Mouse (Mus musculus) ES-E14 (cell line): ENCODE data around the gene Ppard. TPM values are rescaled to one million over a fixed set of nuclear protein-coding genes. Genes with fewer than 3 reads are reported as not detected.

Source experiments
- DNase-seq: peaks from one replicate; pipeline ENCODE4 v3.0.0-alpha.2; 2013; ENCODE audit warnings: low read depth, low spot score
- H3K27ac ChIP-seq: 2 replicates; pipeline ENCODE4 v1.5.1; 2012; ENCODE audit warnings: low read depth, mild to moderate bottlenecking, low read length, moderate library complexity, mixed read lengths; ENCODE audit not compliant: poor library complexity, insufficient read depth, severe bottlenecking
- H3K36me3 ChIP-seq: 2 replicates; pipeline ENCODE4 v1.6.1; 2012; ENCODE audit warnings: mild to moderate bottlenecking, low read length, moderate library complexity, mixed read lengths; ENCODE audit not compliant: control insufficient read depth, poor library complexity, insufficient read depth, severe bottlenecking
- H3K4me1 ChIP-seq, 2 experiments: fragments of 150-350 bp in 1 of 2; sonication (generic) in 1 of 2; 2 replicates each; pipeline ENCODE4 v1.6.1; 2012; ENCODE audit warnings: low read length in 2 of 2, mild to moderate bottlenecking in 1 of 2, mixed read lengths in 1 of 2; ENCODE audit not compliant: control insufficient read depth in 2 of 2, insufficient read depth in 2 of 2, poor library complexity in 1 of 2
- H3K4me3 ChIP-seq, 2 experiments: fragments of 150-350 bp in 1 of 2; sonication (generic) in 1 of 2; 2 replicates each; pipeline ENCODE4 v1.5.1; 2012; ENCODE audit warnings: low read length in 2 of 2, low read depth in 1 of 2, mild to moderate bottlenecking in 1 of 2, mixed read lengths in 1 of 2; ENCODE audit not compliant: insufficient read depth in 1 of 2, poor library complexity in 1 of 2, severe bottlenecking in 1 of 2
- H3K9ac ChIP-seq: 2 replicates; pipeline ENCODE4 v1.6.1; 2012; ENCODE audit warnings: low read depth, mild to moderate bottlenecking, low read length, mixed read lengths; ENCODE audit not compliant: poor library complexity, insufficient read depth, severe bottlenecking
- H3K9me3 ChIP-seq: fragments of 150-350 bp; sonication (generic); 2 replicates; pipeline ENCODE4 v1.6.1; 2012; ENCODE audit warnings: low read depth, mild to moderate bottlenecking, low read length; ENCODE audit not compliant: control insufficient read depth, insufficient read depth
- CHD2 ChIP-seq: IDR thresholded peaks from 2 replicates; pipeline ENCODE4 v1.6.1; 2014; ENCODE audit warnings: mild to moderate bottlenecking, low read depth, low read length, inconsistent platforms
- HCFC1 ChIP-seq: IDR thresholded peaks from 2 replicates; pipeline ENCODE4 v1.6.1; 2012; ENCODE audit warnings: low read length, inconsistent platforms, borderline replicate concordance; ENCODE audit not compliant: insufficient read depth
- MAFK ChIP-seq: IDR thresholded peaks from 2 replicates; pipeline ENCODE4 v1.6.1; 2014; ENCODE audit warnings: mild to moderate bottlenecking, low read depth, low read length, inconsistent platforms; ENCODE audit not compliant: insufficient read depth
- ZC3H11A ChIP-seq: IDR thresholded peaks from 2 replicates; pipeline ENCODE4 v1.6.1; 2012; ENCODE audit warnings: low read depth, mild to moderate bottlenecking, inconsistent platforms, low read length, borderline replicate concordance
- ZNF384 ChIP-seq: IDR thresholded peaks from 2 replicates; pipeline ENCODE4 v1.6.1; 2012; ENCODE audit warnings: low read depth, low read length, inconsistent platforms
- in situ Hi-C, 2 experiments: fragments of 600-800 bp; cut with MboI; formaldehyde crosslinking; loops; one replicate each; pipeline ENCODE4 v1.15.1; 2025; ENCODE audit warnings: low sequenced_read_pairs in 2 of 2, inconsistent platforms in 1 of 2; ENCODE audit not compliant: unreplicated experiment in 2 of 2
- total RNA-seq: library from RNA; depleted of rRNA; stranded (reverse); fragments of 300-350 nt; gene quantifications from 2 replicates; pipeline ENCODE4 v1.2.3, GENCODE M21; 2012

Ppard gene
- total RNA-seq, 1 experiment = 6.7 TPM

GRCm38 (mm10) chr17:28267251-28267650, 34.8 kb downstream of the Ppard start:
- H3K36me3 ChIP-seq = no peaks in the 10 kb centered on the region
- no peak for TF ChIP-seq CHD2
- TF ChIP-seq ZNF384 = no peak
- TF ChIP-seq HCFC1 = no peak
- TF ChIP-seq ZC3H11A = no peak
- no peak for TF ChIP-seq MAFK
- no peak overlapping the region for H3K9ac ChIP-seq
- H3K4me1 ChIP-seq = peaks cover 2 to 44% of the 10 kb centered on the region in 2 experiments; a peak in 2 of 4 replicates
- no peaks in the 10 kb centered on the region for H3K9me3 ChIP-seq
- DNase-seq = no peak
- in situ Hi-C loops = no loop called here
- peak overlapping the region; percentile 35; the same call in 1 of the 2 replicates for H3K27ac ChIP-seq
- H3K4me3 ChIP-seq = no peak overlapping the region

- Histone ChIP-seq H3K36me3 (no peaks in the 10 kb centered on the region), H3K9me3 (no peaks in the 10 kb centered on the region), H3K9ac (no peak overlapping the region; the same call in 1 of the 2 replicates), H3K4me3 (no peak overlapping the region; a peak in 1 of 4 replicates), H3K4me1 (peaks cover 0 to 33% of the 10 kb centered on the region in 2 experiments; a peak in 2 of 4 replicates), H3K27ac (no peak overlapping the region)
- DNase-seq = no peak
- in situ Hi-C loops = no loop called here
- TF ChIP-seq CHD2 = no peak
- TF ChIP-seq MAFK = no peak
- no peak for TF ChIP-seq HCFC1
- TF ChIP-seq ZNF384 = no peak
- TF ChIP-seq ZC3H11A = no peak
Measured at GRCm38 (mm10) chr17:28270165-28270564, 37.7 kb downstream of the Ppard start.

- in situ Hi-C loops = no loop called here
- no peak for TF ChIP-seq ZNF384
- no peak for TF ChIP-seq HCFC1
- TF ChIP-seq CHD2 = no peak
- no peak for TF ChIP-seq MAFK
- TF ChIP-seq ZC3H11A = no peak
- DNase-seq = no peak
- no peak overlapping the region for H3K27ac ChIP-seq
- H3K9ac ChIP-seq = no peak overlapping the region
- no peaks in the 10 kb centered on the region for H3K9me3 ChIP-seq
- H3K4me3 ChIP-seq = no peak overlapping the region
- peaks cover 0 to 27% of the 10 kb centered on the region in 2 experiments; a peak in 2 of 4 replicates for H3K4me1 ChIP-seq
- H3K36me3 ChIP-seq = no peaks in the 10 kb centered on the region; the same call in 1 of the 2 replicates
Measured at GRCm38 (mm10) chr17:28271537-28272266, 39.2 kb downstream of the Ppard start.

- in situ Hi-C loops = no loop called here
- Histone ChIP-seq H3K9me3 (no peaks in the 10 kb centered on the region), H3K36me3 (no peaks in the 10 kb centered on the region; the same call in 1 of the 2 replicates), H3K27ac (no peak overlapping the region), H3K4me1 (peaks cover 0 to 28% of the 10 kb centered on the region in 2 experiments; a peak in 2 of 4 replicates), H3K4me3 (no peak overlapping the region), H3K9ac (no peak overlapping the region)
- no peak for DNase-seq
- TF ChIP-seq CHD2 (no peak), MAFK (no peak), HCFC1 (no peak), ZNF384 (no peak), ZC3H11A (no peak)
Measured at GRCm38 (mm10) chr17:28272281-28272680, 39.8 kb downstream of the Ppard start.
